Mouse (Mus musculus): ENCODE measurements at regions not wholly inside any gene's neighbourhood (a gene's known extent, or its start where the extent isn't known, plus 50 kb on each side); places are given as distances from the start of the nearest gene placed in this dataset.

DNA sequence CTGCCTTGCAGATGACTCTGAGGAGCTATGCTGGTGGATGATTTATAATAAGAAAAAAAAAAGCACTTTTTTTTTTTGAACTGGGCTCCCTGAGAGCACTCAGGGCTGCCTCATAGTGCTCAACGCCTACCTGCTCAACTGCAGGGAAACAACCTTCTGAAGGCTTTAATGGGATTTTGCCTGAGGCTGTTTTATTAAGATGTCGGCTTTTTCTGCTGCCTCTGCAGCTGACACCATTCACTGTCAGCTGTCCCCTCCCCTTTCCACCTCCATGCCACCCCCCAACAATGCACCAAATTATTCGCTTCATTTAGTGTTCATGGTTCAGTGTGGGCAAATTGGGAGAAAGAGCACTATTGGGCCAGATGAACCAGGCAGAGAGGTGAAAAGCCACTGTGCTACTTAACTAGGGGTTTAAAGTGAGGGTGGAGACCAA, 151.4 kb upstream of the Defb41 start:
- no peak for TF ChIP-seq POLR2A (IDR thresholded peaks at IDR 0.05; ENCODE audit: insufficient read depth, low read depth, low read length)
- no peak for TF ChIP-seq CTCF (IDR thresholded peaks at IDR 0.05)

Measured in heart, adult 2 months (tissue).